Mouse (Mus musculus) brown adipose tissue, adult 24 weeks (tissue): ENCODE results near the gene Ccdc154. TPM values are rescaled to one million over a fixed set of nuclear protein-coding genes. Genes with fewer than 3 reads are reported as not detected.
"Not testable (repeated sequence)": the region's sequence is repeated elsewhere in the genome, so short reads cannot be mapped to it uniquely, and the experiment has no call there.

Experiments
- H3K27ac ChIP-seq: fragments of 200-500 bp; replicated peaks from 2 replicates; pipeline ENCODE4 v1.5.1; 2012; ENCODE audit warnings: low read depth, mild to moderate bottlenecking, low read length
- H3K4me1 ChIP-seq: fragments of 200-500 bp; 2 replicates; pipeline ENCODE4 v1.6.1; 2012; ENCODE audit warnings: low read length, mixed read lengths; ENCODE audit not compliant: control insufficient read depth, insufficient read depth, insufficient read length
- H3K4me3 ChIP-seq: fragments of 200-500 bp; 2 replicates; pipeline ENCODE4 v1.5.1; 2012; ENCODE audit warnings: low read depth, mild to moderate bottlenecking, low read length, moderate library complexity; ENCODE audit not compliant: insufficient read depth
- polyA plus RNA-seq: library from polyadenylated mRNA; stranded (reverse); fragments of >200 nt; gene quantifications from 2 replicates; pipeline ENCODE4 v1.2.4, GENCODE M21; 2012; ENCODE audit not compliant: missing spikeins, insufficient read depth, insufficient read length

The Ccdc154 gene
- polyA plus RNA-seq = not detected in 2 replicates

DNA sequence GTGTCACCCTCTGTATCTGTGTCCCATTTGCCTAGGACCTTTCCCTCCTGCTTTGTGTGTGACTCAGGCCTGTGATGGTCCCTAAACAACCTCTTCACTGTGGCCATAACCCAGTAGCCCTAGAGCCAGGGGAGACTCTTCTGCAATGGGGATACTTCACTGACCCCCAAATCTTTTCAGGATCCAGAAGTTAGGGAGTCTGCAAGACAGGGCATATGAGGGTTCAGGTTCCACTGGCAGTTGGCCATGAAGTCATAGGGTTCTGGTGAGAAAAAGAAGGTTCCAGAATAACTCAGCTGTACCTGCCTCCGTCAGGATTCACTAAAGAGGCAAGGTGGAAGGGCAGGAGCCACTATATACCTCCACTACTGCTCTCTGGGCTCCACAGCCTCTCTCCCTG is at the start of gene Ccdc154:
TSS of gene Ccdc154 (plus strand) at position 301 of the 400 bp plus-strand sequence.
- no peak within 1 kb of the TSS for H3K4me3 ChIP-seq
- H3K4me1 ChIP-seq = no peaks in the 10 kb centered on the region
- no peak within 1 kb of the TSS for H3K27ac ChIP-seq

DNA sequence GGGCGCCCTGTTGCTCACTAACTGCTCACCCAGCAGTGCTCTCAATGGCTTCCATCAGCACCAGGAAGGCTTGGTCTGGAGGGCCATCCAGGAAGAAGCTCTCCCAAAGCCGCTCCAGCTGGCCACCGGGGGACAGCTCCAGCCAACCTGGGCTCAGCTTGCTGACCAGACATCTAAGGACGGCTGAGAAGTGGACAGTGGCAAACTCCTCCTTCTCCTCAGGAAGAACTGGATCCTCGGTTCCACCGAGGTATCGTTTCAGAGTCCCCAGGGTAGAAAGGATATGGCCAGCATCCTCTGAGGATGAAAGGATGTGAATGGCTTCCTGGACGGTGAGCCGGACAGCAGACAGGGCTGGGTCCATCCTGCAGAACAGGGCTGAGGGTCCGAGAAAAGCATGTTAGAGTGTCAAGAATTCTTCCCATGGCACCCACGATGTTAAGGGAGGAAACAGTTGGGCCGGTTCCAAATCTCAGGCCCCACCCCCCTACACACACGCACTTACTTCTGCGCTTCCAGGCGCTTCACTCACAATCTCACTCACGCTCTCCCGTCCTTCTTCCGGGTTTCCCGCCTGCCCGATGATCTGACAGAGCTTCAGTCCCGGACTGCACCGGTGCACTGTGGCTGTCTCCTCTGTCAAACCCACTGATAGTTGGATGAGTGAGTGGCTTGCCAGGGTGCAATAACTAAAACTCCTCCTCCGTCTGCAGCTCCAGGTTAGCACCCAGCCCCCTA is 47.2 kb upstream of the Ccdc154 start:
- Histone ChIP-seq H3K27ac (peak overlapping the region; percentile 95), H3K4me1 (0 out of 2 replicates have a peak, but pooled peaks cover 5% of the 10 kb centered on the region), H3K4me3 (peak overlapping the region; percentile 62)

DNA sequence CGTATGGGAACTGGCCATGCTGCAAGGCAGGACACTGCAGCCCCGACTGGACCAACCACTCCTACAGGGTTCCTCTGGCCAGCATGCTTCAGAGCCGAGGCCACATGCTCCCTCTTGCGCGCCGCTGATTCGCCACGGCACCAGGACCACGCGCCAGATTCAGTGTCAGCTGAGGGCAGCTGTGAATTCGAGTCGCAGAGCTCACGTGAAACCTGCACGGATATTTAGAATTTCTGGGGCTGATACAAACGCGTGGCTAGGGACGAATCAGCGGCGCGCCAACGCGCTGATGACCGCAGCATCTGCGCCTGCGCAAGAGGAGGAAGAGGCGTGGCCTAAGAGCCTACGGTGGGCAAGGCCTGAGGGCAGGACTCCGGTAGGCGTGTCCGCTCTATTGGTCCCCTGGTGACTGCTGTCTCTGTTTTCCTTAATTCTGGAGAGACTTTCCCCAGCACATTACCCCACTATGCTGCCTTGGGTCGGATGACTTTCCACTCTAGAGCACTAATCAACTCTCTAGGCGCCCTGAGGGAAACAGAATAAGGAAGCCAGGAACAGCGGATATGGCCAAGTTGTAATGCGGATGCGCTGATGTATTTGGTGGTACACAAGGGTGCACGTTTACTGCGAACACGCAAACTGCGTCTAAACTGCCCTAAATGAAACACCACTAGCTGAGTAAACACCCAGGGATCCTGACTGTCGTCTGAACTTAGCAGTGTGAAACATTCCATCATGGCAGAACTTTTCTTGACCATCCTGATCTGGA is 46.4 kb upstream of the Ccdc154 start, which contains the start of gene Telo2:
TSS of gene Telo2 (minus strand) at position 304 of the 769 bp plus-strand sequence.
- 0 out of 2 replicates have a peak, but pooled peaks cover 5% of the 10 kb centered on the region for H3K4me1 ChIP-seq
- peak within 1 kb of the TSS; percentile 95 for H3K27ac ChIP-seq
- peak within 1 kb of the TSS; percentile 62 for H3K4me3 ChIP-seq

DNA sequence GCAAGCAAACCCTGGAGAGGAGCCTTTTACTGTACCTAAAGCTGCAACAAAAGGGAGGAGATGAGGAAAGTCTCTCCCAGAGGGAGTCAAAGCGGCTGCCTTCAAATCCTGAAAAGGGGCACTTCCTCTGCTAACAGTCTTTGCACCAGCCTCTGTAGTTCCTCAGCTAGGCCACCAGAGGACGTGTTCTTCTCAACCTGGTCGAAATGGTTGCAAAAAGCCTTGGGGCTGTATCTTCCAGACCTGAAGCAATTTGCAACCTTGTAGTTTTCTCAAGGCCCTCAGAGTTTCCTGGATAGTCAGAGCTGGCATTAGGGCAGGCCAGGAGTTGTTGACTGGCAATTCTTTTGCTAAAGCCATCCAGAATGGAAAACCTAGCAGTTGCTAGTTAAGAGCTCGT is 45.0 kb upstream of the Ccdc154 start:
- Histone ChIP-seq H3K27ac (no peak overlapping the region), H3K4me1 (0 out of 2 replicates have a peak, but pooled peaks cover 5% of the 10 kb centered on the region), H3K4me3 (no peak overlapping the region)

DNA sequence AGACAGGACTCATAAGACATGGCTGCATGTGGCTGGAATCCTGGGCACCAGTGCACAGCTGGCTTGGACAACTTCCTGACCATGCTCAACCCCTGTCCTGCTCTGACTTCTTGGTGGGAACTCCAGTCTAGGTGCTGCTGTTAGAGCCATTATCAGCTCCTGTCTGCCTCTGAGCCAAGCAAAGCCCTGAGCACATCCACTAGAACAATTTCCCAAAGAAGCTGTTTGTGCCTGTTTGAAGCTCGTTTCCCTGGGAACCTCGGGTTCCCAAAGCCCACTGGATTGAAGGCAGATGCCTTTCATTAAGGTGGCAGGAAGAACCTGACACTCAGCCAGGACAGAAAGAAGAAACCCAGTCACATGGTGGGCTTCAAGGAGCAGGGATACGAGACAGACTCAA is 41.9 kb upstream of the Ccdc154 start, which contains the start of gene Ptx4:
TSS of gene Ptx4 (plus strand) at position 355 of the 400 bp plus-strand sequence.
- Histone ChIP-seq H3K4me1 (no peaks in the 10 kb centered on the region), H3K27ac (no peak within 1 kb of the TSS), H3K4me3 (no peak within 1 kb of the TSS)

DNA sequence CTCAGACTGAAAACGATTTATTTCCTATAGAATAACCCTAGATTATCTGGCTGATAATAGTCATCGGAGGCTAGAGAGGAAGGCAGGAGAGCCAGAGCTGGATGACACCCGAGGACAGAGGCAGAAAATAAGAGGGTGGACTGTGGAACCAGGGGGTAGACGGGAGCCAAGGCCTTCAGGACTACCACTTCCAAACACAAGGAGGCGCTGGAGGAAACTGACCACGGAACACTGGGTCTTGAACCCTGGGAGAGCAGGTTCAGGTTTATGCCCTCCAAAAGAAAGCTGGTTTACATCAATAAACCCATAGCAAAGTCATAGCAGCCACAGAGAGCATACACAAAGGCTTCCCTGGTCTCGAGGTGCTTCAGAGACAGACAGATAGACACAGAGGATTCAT is 38.3 kb upstream of the Ccdc154 start:
- H3K4me3 ChIP-seq = no peak overlapping the region
- no peaks in the 10 kb centered on the region for H3K4me1 ChIP-seq
- no peak overlapping the region for H3K27ac ChIP-seq

DNA sequence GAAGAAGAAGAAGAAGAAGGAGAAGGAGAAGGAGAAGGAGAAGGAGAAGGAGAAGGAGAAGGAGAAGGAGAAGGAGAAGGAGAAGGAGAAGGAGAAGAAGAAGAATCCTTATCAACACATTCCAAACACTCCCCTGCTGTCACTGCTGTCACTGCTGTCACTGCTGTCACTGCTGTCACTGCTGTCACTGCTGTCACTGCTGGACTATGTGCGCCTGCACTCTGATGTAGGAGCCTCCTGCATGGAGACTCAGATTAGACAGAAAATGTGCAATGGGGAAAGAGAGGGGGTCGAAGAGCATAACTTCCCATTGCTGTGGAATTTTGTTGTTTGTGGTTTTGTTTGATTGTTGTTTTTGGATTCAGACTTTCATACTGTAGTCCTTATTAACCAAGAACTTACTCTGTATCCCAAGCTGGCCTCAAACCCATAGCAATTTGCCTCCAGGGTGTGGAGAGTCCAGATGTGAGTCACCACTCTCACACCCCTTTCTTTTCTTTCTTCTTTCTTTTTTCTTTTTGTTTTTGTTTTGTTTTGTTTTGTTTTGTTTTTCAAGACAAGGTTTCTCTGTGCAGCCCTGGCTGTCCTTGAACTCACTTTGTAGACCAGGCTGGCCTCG is 36.7 kb upstream of the Ccdc154 start:
- H3K4me3 ChIP-seq, H3K27ac ChIP-seq, H3K4me1 ChIP-seq: not testable (repeated sequence)

DNA sequence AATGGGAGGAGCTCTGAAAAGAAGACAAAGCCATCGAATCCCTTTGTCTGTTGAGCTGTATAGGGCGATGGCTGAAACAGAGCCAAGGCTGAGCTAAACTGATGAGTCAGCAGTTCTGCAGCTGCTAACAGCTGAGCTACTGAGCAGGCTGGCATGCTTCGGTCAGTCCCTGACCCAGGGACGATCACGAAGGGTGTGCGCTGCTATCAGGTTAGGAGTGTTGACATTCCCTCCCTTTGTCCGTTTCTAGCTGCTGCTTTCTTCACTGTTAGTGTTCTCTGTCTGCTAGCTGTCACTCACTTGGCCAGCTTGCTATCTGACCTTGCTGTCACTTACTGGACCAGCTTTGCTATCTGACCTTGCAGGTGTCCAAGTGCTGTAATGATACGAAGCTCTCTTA is 35.2 kb upstream of the Ccdc154 start:
- H3K27ac ChIP-seq = no peak overlapping the region
- no peaks in the 10 kb centered on the region for H3K4me1 ChIP-seq
- no peak overlapping the region for H3K4me3 ChIP-seq

DNA sequence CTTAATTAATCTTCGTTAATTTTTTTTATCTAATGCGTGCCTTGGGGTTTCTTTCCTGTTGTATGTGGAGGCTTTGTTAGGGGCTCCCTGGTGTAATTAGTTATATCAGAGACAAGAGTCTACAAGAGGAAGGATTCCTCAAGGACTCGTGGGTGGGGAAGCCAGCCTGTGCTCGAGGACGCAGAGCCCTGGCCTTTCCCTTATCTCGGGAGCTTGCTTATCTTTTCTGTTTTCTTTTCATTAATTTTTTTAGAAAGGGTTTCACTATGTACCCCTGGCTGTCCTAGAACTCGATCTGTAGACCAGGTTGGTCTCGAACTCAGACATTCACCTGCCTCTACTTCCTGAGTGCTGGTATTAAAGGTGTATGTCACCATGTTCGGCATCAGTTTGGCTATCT is 34.6 kb upstream of the Ccdc154 start:
- Histone ChIP-seq H3K4me3 (no peak overlapping the region), H3K4me1 (no peaks in the 10 kb centered on the region), H3K27ac (no peak overlapping the region)

DNA sequence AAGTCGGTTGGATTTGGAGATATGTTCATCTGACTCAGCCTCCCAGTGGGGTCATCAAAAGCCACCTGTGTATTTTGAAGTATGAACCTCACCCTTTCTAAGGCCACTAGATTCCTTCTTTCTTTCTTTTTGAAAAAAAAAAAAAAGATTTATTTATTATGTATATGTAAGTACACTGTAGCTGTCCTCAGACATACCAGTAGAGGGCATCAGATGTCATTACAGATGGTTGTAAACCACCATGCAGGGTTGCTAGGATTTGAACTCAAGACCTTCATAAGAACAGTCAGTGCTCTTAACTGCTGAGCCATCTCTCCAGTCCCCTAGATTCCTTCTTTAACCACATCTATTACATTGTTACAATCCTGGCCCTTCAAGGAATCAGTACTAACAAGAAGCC is 32.2 kb upstream of the Ccdc154 start:
- H3K4me3 ChIP-seq = no peak overlapping the region
- H3K27ac ChIP-seq = no peak overlapping the region
- peaks cover 2% of the 10 kb centered on the region; the same call in 1 of the 2 replicates for H3K4me1 ChIP-seq

DNA sequence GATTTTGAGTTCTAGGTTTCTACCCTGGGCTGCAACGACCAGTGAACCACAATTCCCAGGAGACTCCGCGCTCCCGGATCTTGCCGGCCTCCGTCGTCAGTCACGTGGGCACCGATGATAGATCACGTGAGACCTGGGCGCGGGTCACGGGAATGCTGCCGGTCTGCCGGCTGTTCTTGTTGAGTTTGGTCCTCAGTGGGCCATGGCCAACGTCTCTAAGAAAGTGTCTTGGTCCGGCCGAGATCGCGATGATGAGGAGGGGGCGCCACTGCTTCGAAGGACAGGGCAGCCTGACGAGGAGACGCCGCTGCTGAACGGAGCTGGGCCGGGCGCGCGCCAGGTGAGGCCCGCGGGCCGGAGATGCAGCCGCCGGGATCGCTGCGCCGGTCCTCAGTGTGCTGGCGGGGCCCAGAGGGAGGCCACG is 29.0 kb upstream of the Ccdc154 start, which contains the start of gene Clcn7:
TSS of gene Clcn7 (plus strand) at position 117 of the 424 bp plus-strand sequence.
- H3K27ac ChIP-seq = peak within 1 kb of the TSS; percentile 77
- H3K4me1 ChIP-seq = peaks cover 7% of the 10 kb centered on the region
- peak within 1 kb of the TSS; percentile 95 for H3K4me3 ChIP-seq

DNA sequence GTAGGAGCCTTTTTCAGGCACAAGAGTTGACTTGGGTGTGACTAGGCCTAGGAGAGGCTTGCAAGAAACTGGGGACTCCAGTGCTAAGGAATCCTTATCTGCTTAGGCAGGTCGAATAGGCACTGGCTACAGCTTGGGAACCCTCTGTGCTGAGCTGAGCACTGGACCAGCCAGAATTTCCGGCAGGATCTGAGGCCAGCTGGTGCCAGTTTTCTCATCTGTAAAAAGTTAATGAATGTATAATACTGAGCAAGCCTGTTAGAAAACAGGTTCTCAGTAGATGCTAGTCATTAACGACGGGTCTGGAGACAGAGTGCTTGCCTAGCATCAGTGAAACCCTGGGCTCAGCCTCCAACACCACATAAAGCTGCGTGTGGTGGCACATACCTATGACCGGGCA is 26.6 kb upstream of the Ccdc154 start:
- no peak overlapping the region for H3K4me3 ChIP-seq
- no peak overlapping the region for H3K27ac ChIP-seq
- peaks cover 7% of the 10 kb centered on the region for H3K4me1 ChIP-seq

DNA sequence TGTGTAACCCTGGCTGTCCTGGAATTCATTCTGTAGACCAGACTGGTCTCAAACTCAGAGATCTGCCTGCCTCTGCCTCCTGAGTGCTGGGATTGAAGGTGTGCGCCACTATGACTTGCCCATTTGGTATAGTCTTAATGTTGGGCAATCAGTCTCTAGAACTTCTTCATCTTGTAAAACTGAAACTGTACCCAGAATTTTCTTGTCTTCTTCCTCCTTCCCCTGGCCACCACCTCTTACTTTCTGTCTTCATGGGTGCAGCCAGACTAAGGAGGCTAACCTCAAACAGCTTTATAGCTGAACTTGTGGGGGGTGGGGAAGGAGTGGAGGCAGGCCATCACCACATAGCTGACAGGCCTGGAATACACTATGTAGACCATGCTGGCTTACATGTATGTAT is 23.5 kb upstream of the Ccdc154 start:
- Histone ChIP-seq H3K4me1 (peaks cover 7% of the 10 kb centered on the region), H3K4me3 (no peak overlapping the region), H3K27ac (no peak overlapping the region)

DNA sequence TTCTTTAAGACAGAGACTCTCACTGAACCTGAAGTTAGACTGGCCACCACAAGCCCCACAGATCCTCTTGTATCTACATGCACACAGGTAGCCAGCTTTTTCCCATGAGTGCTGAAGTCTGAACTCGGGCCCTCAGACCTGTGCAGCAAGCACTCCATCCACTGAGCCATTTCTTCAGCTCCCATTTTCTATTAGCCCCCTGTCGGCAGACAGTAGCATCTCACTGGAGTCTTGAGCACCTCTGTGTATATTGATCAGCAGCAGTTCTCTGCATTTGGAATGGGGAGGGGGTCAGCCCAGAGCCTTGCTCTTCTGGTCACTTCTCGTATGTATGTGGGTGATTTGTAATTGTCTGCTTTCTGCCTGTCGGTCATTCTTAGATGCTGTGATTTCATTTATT is 22.3 kb upstream of the Ccdc154 start:
- no peak overlapping the region for H3K4me3 ChIP-seq
- H3K4me1 ChIP-seq = peaks cover 5% of the 10 kb centered on the region
- H3K27ac ChIP-seq = no peak overlapping the region

DNA sequence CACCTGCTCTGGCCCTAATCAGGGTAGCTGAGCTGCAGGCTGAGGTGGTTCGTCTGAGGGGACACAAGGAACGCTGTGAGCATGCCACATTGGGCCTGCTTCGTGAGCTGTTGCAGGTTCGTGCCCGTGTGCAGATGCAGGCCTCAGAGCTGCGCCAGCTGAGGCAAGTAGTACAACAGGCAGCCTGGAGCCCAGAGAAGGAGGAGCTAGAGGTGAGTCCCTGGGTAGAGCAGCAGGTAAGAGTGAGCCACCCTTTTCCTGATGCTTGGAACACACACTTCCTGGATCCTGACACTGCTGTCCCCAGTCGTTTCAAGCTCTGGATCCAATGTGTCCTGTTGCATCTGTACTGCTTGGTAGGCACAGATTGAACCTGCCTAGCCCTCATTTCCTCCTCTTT is 1.1 kb downstream of the Ccdc154 start:
- no peak overlapping the region for H3K4me3 ChIP-seq
- no peak overlapping the region for H3K27ac ChIP-seq
- H3K4me1 ChIP-seq = no peaks in the 10 kb centered on the region
